Mouse (Mus musculus) forebrain, embryonic 11.5 days (tissue): ENCODE measurements around the gene Atp13a3. TPM values are rescaled to one million over a fixed set of nuclear protein-coding genes. Genes with fewer than 3 reads are reported as not detected.

Experiments
- ATAC-seq: fragments of 200-750 bp; cut with Nextera tagmentation; replicated peaks from 2 replicates; pipeline ENCODE4 v1.8.0; 2017; ENCODE audit warnings: moderate TSS enrichment; ENCODE audit not compliant: low FRiP score
- DNase-seq: peaks from one replicate; pipeline ENCODE4 v3.0.0-alpha.2; 2017; ENCODE audit warnings: low spot score
- H3K27ac ChIP-seq: fragments of 300-500 bp; sonication (generic); 2 replicates; pipeline ENCODE4 v1.5.1; 2014; ENCODE audit warnings: low read depth, low read length
- H3K27me3 ChIP-seq: fragments of 300-500 bp; sonication (generic); 2 replicates; pipeline ENCODE4 v1.6.1; 2014; ENCODE audit warnings: mild to moderate bottlenecking, low read length, mixed read lengths; ENCODE audit not compliant: control insufficient read depth, insufficient read depth
- H3K36me3 ChIP-seq: fragments of 300-500 bp; sonication (generic); 2 replicates; pipeline ENCODE4 v1.6.1; 2014; ENCODE audit warnings: mild to moderate bottlenecking, low read length, moderate library complexity, mixed read lengths; ENCODE audit not compliant: control insufficient read depth, insufficient read depth
- H3K4me1 ChIP-seq: fragments of 300-500 bp; sonication (generic); replicated peaks from 2 replicates; pipeline ENCODE4 v1.6.1; 2014; ENCODE audit warnings: low read length, mixed read lengths; ENCODE audit not compliant: control insufficient read depth, insufficient read depth
- H3K4me2 ChIP-seq: fragments of 300-500 bp; sonication (generic); 2 replicates; pipeline ENCODE4 v1.6.1; 2014; ENCODE audit warnings: low read depth, mild to moderate bottlenecking, low read length, moderate library complexity, mixed read lengths; ENCODE audit not compliant: severe bottlenecking
- H3K4me3 ChIP-seq: fragments of 300-500 bp; sonication (generic); 2 replicates; pipeline ENCODE4 v1.5.1; 2014; ENCODE audit warnings: low read depth, low read length
- H3K9ac ChIP-seq: fragments of 300-500 bp; sonication (generic); 2 replicates; pipeline ENCODE4 v1.6.1; 2014; ENCODE audit warnings: low read length
- H3K9me3 ChIP-seq: fragments of 300-500 bp; sonication (generic); 2 replicates; pipeline ENCODE4 v1.6.1; 2016; ENCODE audit warnings: low read length, mixed read lengths; ENCODE audit not compliant: control insufficient read depth
- WGBS: fragments of 180-500 bp; shearing (Covaris S2); extraction: QIAGEN DNeasy Blood & Tissue Kit; methylation state at CpG from one replicate; pipeline ENCODE4 v1.1.7; 2014; 5-methylcytosine and 5-hydroxymethylcytosine counted together
- polyA plus RNA-seq: library from polyadenylated mRNA; unstranded; fragments of >200 nt; fragmentation: Nextera tagmentation; extraction: Ambion mirVana; gene quantifications from 2 replicates; pipeline ENCODE4 v1.2.1, GENCODE M21; 2014

Gene Atp13a3
- polyA plus RNA-seq, 1 experiment from 2014 or later = 15.5 TPM

GRCm38 (mm10) chr16:30427466-30427865 is 21.7 kb upstream of the Atp13a3 start:
- Histone ChIP-seq H3K4me2 (no peak overlapping the region), H3K27ac (no peak overlapping the region), H3K9ac (no peak overlapping the region), H3K4me3 (no peak overlapping the region), H3K4me1 (no peaks in the 10 kb centered on the region), H3K27me3 (no peaks in the 10 kb centered on the region), H3K9me3 (no peaks in the 10 kb centered on the region), H3K36me3 (no peaks in the 10 kb centered on the region)
- 87% methylated on average over 4 of the region's 4 CpGs for WGBS
- DNase-seq = no peak
- no peak for ATAC-seq

GRCm38 (mm10) chr16:30427003-30427402 is 21.2 kb upstream of the Atp13a3 start:
- Histone ChIP-seq H3K36me3 (no peaks in the 10 kb centered on the region), H3K9me3 (no peaks in the 10 kb centered on the region), H3K4me3 (no peak overlapping the region), H3K27me3 (no peaks in the 10 kb centered on the region), H3K4me2 (no peak overlapping the region), H3K4me1 (no peaks in the 10 kb centered on the region), H3K27ac (no peak overlapping the region), H3K9ac (no peak overlapping the region)
- WGBS = 86% methylated on average over 5 of the region's 5 CpGs
- ATAC-seq (no peak), DNase-seq (no peak)

- H3K36me3 ChIP-seq = no peaks in the 10 kb centered on the region
- ATAC-seq = no peak
- no peaks in the 10 kb centered on the region for H3K9me3 ChIP-seq
- H3K4me3 ChIP-seq = no peak overlapping the region
- 76% methylated on average over 1 of the region's 1 CpGs for WGBS
- no peak for DNase-seq
- H3K27me3 ChIP-seq = no peaks in the 10 kb centered on the region
- H3K27ac ChIP-seq = no peak overlapping the region
- no peak overlapping the region for H3K4me2 ChIP-seq
- H3K4me1 ChIP-seq = no peaks in the 10 kb centered on the region
- no peak overlapping the region for H3K9ac ChIP-seq
Measured at GRCm38 (mm10) chr16:30425980-30426379, 20.2 kb upstream of the Atp13a3 start.

GRCm38 (mm10) chr16:30424053-30424452 is 18.3 kb upstream of the Atp13a3 start:
- ATAC-seq (no peak), DNase-seq (no peak)
- no peak overlapping the region for H3K9ac ChIP-seq
- no peak overlapping the region for H3K4me3 ChIP-seq
- no peak overlapping the region for H3K4me2 ChIP-seq
- WGBS = 90% methylated on average over 5 of the region's 5 CpGs
- H3K4me1 ChIP-seq = no peaks in the 10 kb centered on the region
- no peaks in the 10 kb centered on the region for H3K9me3 ChIP-seq
- no peaks in the 10 kb centered on the region for H3K36me3 ChIP-seq
- H3K27ac ChIP-seq = no peak overlapping the region
- H3K27me3 ChIP-seq = no peaks in the 10 kb centered on the region

- Histone ChIP-seq H3K9me3 (no peaks in the 10 kb centered on the region), H3K27me3 (no peaks in the 10 kb centered on the region), H3K27ac (no peak overlapping the region), H3K9ac (no peak overlapping the region), H3K4me2 (no peak overlapping the region), H3K36me3 (no peaks in the 10 kb centered on the region), H3K4me1 (no peaks in the 10 kb centered on the region), H3K4me3 (no peak overlapping the region)
- ATAC-seq = no peak
- 83% methylated on average over 2 of the region's 2 CpGs for WGBS
- DNase-seq = no peak
Measured at GRCm38 (mm10) chr16:30416707-30417106, 10.9 kb upstream of the Atp13a3 start.

GRCm38 (mm10) chr16:30416284-30416683 is 10.5 kb upstream of the Atp13a3 start:
- ATAC-seq (no peak), DNase-seq (no peak)
- no peaks in the 10 kb centered on the region for H3K27me3 ChIP-seq
- H3K36me3 ChIP-seq = no peaks in the 10 kb centered on the region
- no peaks in the 10 kb centered on the region for H3K4me1 ChIP-seq
- no peak overlapping the region for H3K4me2 ChIP-seq
- no peak overlapping the region for H3K27ac ChIP-seq
- no peak overlapping the region for H3K9ac ChIP-seq
- no peaks in the 10 kb centered on the region for H3K9me3 ChIP-seq
- no peak overlapping the region for H3K4me3 ChIP-seq
- WGBS = 88% methylated on average over 5 of the region's 5 CpGs

GRCm38 (mm10) chr16:30412680-30413079 is 6.9 kb upstream of the Atp13a3 start:
- Histone ChIP-seq H3K27me3 (no peaks in the 10 kb centered on the region), H3K4me2 (no peak overlapping the region)
- no peak for ATAC-seq

GRCm38 (mm10) chr16:30410914-30411313 is 5.1 kb upstream of the Atp13a3 start:
- H3K27me3 ChIP-seq = no peaks in the 10 kb centered on the region
- no peak for DNase-seq
- H3K4me3 ChIP-seq = no peak overlapping the region
- no peak overlapping the region for H3K4me2 ChIP-seq
- H3K9me3 ChIP-seq = no peaks in the 10 kb centered on the region
- WGBS = 89% methylated on average over 4 of the region's 4 CpGs
- H3K9ac ChIP-seq = no peak overlapping the region
- H3K36me3 ChIP-seq = no peaks in the 10 kb centered on the region
- no peak overlapping the region for H3K27ac ChIP-seq
- H3K4me1 ChIP-seq = no peaks in the 10 kb centered on the region
- no peak for ATAC-seq

More at GRCm38 (mm10) chr16:30412680-30413079, 6.9 kb upstream of the Atp13a3 start:
- Histone ChIP-seq H3K36me3 (no peaks in the 10 kb centered on the region), H3K4me3 (no peak overlapping the region), H3K9ac (no peak overlapping the region), H3K27ac (no peak overlapping the region), H3K4me1 (no peaks in the 10 kb centered on the region), H3K9me3 (no peaks in the 10 kb centered on the region)
- WGBS = 80% methylated on average over 3 of the region's 3 CpGs
- no peak for DNase-seq

GRCm38 (mm10) chr16:30407513-30407912 is 1.7 kb upstream of the Atp13a3 start:
- ATAC-seq (no peak), DNase-seq (no peak)
- Histone ChIP-seq H3K27me3 (no peaks in the 10 kb centered on the region), H3K4me1 (no peaks in the 10 kb centered on the region), H3K27ac (no peak overlapping the region), H3K9me3 (no peaks in the 10 kb centered on the region), H3K4me3 (no peak overlapping the region), H3K36me3 (no peaks in the 10 kb centered on the region), H3K4me2 (no peak overlapping the region), H3K9ac (no peak overlapping the region)
- 78% methylated on average over 2 of the region's 2 CpGs for WGBS
